Mouse (Mus musculus): ENCODE measurements around the gene Ube2h. TPM values are rescaled to one million over a fixed set of nuclear protein-coding genes. Genes with fewer than 3 reads are reported as not detected.

Ube2h gene
- total and polyA plus RNA-seq, 3 experiments, result 29.4 to 61.7 (median 61.5) TPM

DNA sequence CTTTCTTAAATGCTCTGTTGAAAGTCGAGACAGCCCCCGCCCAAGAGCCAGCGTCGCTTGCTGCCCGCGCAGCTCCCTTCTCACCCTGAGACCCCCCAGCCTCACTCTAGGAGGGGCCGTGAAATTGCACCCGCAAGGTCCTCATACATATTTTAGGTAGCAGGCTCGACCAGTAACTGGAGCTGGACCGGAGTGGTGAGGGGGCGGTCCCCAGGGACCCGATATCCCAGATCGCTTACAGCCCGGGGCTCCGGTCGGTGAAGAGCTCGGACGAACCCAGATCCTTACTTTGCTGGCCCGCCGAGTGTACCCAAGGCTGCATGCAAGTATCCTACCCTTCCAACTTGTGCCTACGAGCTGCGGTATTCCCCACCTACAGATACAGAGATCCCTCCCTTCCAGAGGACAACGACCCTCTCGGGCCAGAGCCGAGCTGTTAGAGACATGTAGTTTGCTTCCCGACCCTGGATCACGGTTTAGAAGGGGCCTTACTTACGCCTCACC lies 128.4 kb downstream of the Ube2h start:
- no peak for TF ChIP-seq EP300 (IDR thresholded peaks at IDR 0.05; ENCODE audit: insufficient read depth, low read depth, low read length)
- TF ChIP-seq POLR2A (IDR thresholded peaks at IDR 0.05; ENCODE audit: insufficient read depth, low read depth, low read length), result no peak
- no peak for TF ChIP-seq CTCF (IDR thresholded peaks at IDR 0.05)
- no peak overlapping the region for H3K27ac ChIP-seq
- H3K9ac ChIP-seq (ENCODE audit: low read depth, low read length), result no peak overlapping the region
- DNase-seq, result no peak
- no peaks in the 10 kb centered on the region for H3K79me2 ChIP-seq (replicated peaks; ENCODE audit: control insufficient read depth, insufficient read depth, low read length)
- H3K4me1 ChIP-seq (ENCODE audit: control insufficient read depth, insufficient read depth, low read length), result peaks cover 2% of the 10 kb centered on the region
- WGBS, result 3% methylated on average over 28 of the region's 28 CpGs
- intact Hi-C loops (cut with DNase I), result no loop called here
- H3K4me3 ChIP-seq, result peak overlapping the region; percentile 5; the same call in 1 of the 2 replicates
- H3K27me3 ChIP-seq (ENCODE audit: control insufficient read depth, insufficient read depth, low read length), result peaks cover 54% of the 10 kb centered on the region
- H3K36me3 ChIP-seq (ENCODE audit: control insufficient read depth, insufficient read depth, low read length), result no peaks in the 10 kb centered on the region

DNA sequence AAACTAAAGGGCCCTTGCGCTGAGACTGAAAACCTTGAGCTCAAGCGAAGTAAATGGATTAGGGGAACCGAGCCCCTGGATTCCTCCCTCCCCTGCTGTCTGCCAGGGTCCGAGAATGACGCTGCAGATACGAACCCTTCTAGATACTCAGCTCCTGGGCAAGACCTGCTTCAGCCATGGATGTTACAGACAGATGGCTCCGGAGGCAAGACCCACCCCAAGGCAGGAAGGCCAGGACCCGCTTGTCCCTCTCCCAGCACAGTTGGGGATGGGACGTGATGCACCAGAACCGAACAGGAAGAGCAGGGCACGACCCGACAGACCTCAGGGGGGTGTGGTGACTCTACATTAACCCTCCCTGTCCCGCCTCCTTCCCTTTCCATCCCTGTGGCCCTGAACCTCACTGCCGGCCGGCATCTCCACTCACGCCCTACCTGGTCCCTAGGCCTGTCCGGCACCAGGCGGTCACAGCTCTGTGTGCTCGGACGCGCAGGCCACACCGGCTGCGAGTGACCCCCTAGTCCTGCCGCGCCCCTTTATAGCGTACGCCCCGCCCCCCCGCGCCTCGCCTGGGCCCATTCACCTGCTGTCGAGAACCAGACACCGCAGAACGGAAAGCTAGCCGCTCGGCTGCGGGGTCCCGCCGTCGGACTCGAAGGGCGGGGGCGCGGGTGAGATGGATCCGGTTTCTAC lies 129.0 kb downstream of the Ube2h start:
- WGBS, result 2% methylated on average over 45 of the region's 45 CpGs

DNA sequence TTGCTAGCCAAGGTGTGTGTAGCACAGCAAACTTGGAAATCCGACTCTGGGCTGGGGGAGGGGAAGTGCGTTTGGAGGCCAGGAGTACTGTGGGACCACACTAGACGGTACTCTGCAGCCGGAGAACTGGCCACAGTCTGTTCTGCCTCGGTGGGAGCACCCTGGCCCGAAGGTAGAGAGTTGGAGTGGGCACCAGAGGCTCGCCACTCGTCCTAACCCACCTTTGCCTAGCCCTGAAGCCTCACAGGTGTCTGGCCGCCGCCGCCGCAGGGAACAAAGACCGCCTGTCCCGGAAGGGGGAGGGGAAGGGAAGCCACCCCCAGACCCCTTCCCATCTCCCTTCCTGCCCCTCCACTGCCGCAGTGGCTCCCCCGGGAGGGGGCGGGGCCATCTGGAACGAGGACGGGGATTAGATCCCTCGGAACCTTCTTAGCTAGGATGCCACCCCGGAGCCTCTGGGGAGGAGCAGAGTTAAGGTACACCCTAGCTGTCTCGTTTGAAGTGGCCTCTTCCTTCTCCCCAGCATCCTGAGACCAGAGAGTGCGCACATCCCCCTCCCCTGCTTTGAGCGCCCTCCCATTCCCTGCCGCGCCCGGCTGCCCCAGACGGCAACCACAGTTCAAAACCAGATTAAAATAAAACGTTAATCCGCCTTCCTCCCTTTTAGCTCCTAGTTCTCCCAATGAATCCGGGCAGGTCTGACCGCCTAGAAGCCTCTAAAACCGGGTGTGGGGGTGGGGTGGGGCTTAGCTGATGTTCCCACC lies 129.7 kb downstream of the Ube2h start:
- peaks cover 2% of the 10 kb centered on the region for H3K4me1 ChIP-seq (ENCODE audit: control insufficient read depth, insufficient read depth, low read length)
- TF ChIP-seq CTCF (IDR thresholded peaks at IDR 0.05) (no peak), POLR2A (IDR thresholded peaks at IDR 0.05; ENCODE audit: insufficient read depth, low read depth, low read length) (no peak), EP300 (IDR thresholded peaks at IDR 0.05; ENCODE audit: insufficient read depth, low read depth, low read length) (no peak)

More for the DNA sequence above, 129.0 kb downstream of the Ube2h start:
- no peak for DNase-seq
- H3K27ac ChIP-seq, result no peak overlapping the region
- H3K27me3 ChIP-seq (ENCODE audit: control insufficient read depth, insufficient read depth, low read length), result peaks cover 56% of the 10 kb centered on the region
- H3K9ac ChIP-seq (ENCODE audit: low read depth, low read length), result no peak overlapping the region
- peak overlapping the region; percentile 5; the same call in 1 of the 2 replicates for H3K4me3 ChIP-seq
- no peaks in the 10 kb centered on the region for H3K36me3 ChIP-seq (ENCODE audit: control insufficient read depth, insufficient read depth, low read length)
- TF ChIP-seq POLR2A (IDR thresholded peaks at IDR 0.05; ENCODE audit: insufficient read depth, low read depth, low read length) (no peak), CTCF (IDR thresholded peaks at IDR 0.05) (no peak), EP300 (IDR thresholded peaks at IDR 0.05; ENCODE audit: insufficient read depth, low read depth, low read length) (no peak)
- peaks cover 2% of the 10 kb centered on the region for H3K4me1 ChIP-seq (ENCODE audit: control insufficient read depth, insufficient read depth, low read length)
- H3K79me2 ChIP-seq (replicated peaks; ENCODE audit: control insufficient read depth, insufficient read depth, low read length), result no peaks in the 10 kb centered on the region
- intact Hi-C loops (cut with DNase I), result no loop called here

DNA sequence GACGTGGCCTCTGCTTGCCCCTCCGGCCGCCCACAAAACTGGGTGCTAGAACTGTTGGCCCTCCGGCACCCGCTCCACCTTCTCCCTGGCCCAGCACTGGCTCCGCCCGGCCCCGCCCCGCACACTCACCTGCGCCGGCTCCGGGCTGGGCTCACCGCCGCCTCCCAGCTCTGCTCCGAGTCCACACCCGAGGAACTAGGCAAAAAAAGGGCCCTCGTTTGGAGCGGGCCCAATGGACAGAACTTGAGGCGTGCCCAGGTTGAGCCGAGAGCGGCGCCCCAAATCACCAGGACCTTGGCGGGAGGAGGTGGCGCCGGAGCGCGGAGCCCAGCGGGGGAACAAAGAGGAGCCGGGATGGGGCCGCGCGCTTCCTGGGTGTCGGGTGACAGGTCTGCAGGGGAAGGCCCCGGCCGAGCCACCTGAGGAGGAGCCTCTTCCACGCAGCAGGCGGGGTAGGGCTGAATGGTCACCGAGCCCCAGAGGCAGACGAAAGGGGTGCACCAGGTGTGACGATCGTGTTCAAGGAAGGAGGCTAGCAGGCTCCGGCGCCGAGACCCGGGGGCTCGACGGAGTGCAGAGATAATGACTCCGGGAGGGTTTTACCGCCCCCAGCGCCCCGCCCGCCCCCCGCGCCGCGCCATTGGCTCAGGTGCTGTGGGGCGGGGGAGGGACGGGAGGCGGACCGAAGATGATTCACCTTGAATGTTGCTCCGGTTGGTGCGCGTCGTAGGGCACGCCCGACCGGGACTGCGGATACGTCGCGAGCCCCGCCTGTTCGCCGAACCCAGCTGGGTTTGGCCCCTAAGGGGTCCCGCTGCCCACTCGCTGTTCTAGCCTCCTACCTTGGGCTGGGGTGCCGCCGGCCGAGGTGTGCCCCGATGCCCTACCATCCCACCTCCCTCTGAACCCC lies 130.5 kb downstream of the Ube2h start:
- peaks cover 2% of the 10 kb centered on the region for H3K4me1 ChIP-seq (ENCODE audit: control insufficient read depth, insufficient read depth, low read length)
- H3K79me2 ChIP-seq (replicated peaks; ENCODE audit: control insufficient read depth, insufficient read depth, low read length), result no peaks in the 10 kb centered on the region
- H3K27ac ChIP-seq, result no peak overlapping the region
- intact Hi-C loops (cut with DNase I), result no loop called here
- H3K9ac ChIP-seq (ENCODE audit: low read depth, low read length), result no peak overlapping the region
- WGBS, result 2% methylated on average over 80 of the region's 80 CpGs
- DNase-seq, result peak in 1 of 2 experiments; percentile 23
- TF ChIP-seq EP300 (IDR thresholded peaks at IDR 0.05; ENCODE audit: insufficient read depth, low read depth, low read length) (no peak), POLR2A (IDR thresholded peaks at IDR 0.05; ENCODE audit: insufficient read depth, low read depth, low read length) (no peak), CTCF (IDR thresholded peaks at IDR 0.05) (no peak)
- peaks cover 58% of the 10 kb centered on the region for H3K27me3 ChIP-seq (ENCODE audit: control insufficient read depth, insufficient read depth, low read length)
- H3K36me3 ChIP-seq (ENCODE audit: control insufficient read depth, insufficient read depth, low read length), result no peaks in the 10 kb centered on the region
- H3K4me3 ChIP-seq, result peak overlapping the region; percentile 39

More for the DNA sequence above, 129.7 kb downstream of the Ube2h start:
- Histone ChIP-seq H3K27ac (no peak overlapping the region), H3K4me3 (peak overlapping the region; percentile 39; the same call in 1 of the 2 replicates), H3K79me2 (replicated peaks; ENCODE audit: control insufficient read depth, insufficient read depth, low read length) (no peaks in the 10 kb centered on the region), H3K9ac (ENCODE audit: low read depth, low read length) (no peak overlapping the region), H3K36me3 (ENCODE audit: control insufficient read depth, insufficient read depth, low read length) (no peaks in the 10 kb centered on the region), H3K27me3 (ENCODE audit: control insufficient read depth, insufficient read depth, low read length) (peaks cover 58% of the 10 kb centered on the region)
- peak in 1 of 2 experiments; percentile 31 for DNase-seq
- WGBS, result 2% methylated on average over 33 of the region's 33 CpGs
- intact Hi-C loops (cut with DNase I), result no loop called here

DNA sequence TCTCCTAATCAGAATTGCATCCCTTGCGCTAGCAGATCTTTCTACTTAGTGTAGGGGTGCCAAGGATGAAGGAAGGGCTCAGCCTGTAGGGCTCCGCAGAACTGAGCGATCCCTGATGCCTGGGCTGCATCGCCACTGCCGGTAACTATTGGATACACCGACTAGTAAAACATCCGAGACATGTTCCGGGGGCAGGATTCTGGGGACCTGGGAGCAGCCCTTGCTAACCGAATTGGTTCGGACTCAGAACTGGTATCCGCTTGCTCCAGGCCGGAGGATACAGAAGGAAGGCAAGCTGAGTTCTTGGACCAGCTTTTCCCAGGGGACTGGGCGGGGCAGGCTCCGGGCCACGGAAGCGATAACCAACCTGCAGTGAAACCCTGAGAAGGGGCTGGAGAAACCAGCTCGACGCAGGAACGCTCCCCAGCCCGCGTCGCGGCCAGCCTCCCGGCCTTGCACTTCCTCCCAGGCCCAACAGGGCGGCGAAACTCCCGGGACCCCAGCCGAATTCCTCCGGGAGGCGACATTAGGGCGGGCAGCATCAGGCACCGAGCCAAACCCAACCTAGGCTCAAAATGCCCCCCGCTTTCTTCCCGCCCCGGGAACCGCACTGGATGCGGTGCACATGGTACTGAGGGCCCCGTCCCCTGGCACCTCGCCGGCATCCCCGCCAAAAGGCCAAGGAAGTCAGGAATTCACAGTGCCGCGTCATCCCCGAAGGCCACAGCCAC lies 131.4 kb downstream of the Ube2h start:
- H3K79me2 ChIP-seq (replicated peaks; ENCODE audit: control insufficient read depth, insufficient read depth, low read length), result no peaks in the 10 kb centered on the region
- WGBS, result 3% methylated on average over 44 of the region's 44 CpGs
- H3K27me3 ChIP-seq (ENCODE audit: control insufficient read depth, insufficient read depth, low read length), result peaks cover 53% of the 10 kb centered on the region
- no peak overlapping the region for H3K27ac ChIP-seq
- peak overlapping the region; percentile 39 for H3K4me3 ChIP-seq
- DNase-seq, result peak; percentile 23 to 51
- intact Hi-C loops (cut with DNase I), result no loop called here
- no peaks in the 10 kb centered on the region for H3K36me3 ChIP-seq (ENCODE audit: control insufficient read depth, insufficient read depth, low read length)
- no peak overlapping the region for H3K9ac ChIP-seq (ENCODE audit: low read depth, low read length)
- peaks cover 2% of the 10 kb centered on the region for H3K4me1 ChIP-seq (ENCODE audit: control insufficient read depth, insufficient read depth, low read length)
- TF ChIP-seq EP300 (IDR thresholded peaks at IDR 0.05; ENCODE audit: insufficient read depth, low read depth, low read length) (no peak), POLR2A (IDR thresholded peaks at IDR 0.05; ENCODE audit: insufficient read depth, low read depth, low read length) (no peak), CTCF (IDR thresholded peaks at IDR 0.05) (peak; percentile 72)

All from heart, adult 2 months (tissue).